Mouse (Mus musculus) mammary gland, adult 2 months (tissue): ENCODE results near the gene Mixl1. TPM values are rescaled to one million over a fixed set of nuclear protein-coding genes. Genes with fewer than 3 reads are reported as not detected.

ENCODE experiments used
- polyA plus RNA-seq: library from polyadenylated mRNA; depleted of rRNA; stranded (reverse); fragments of >200 nt; gene quantifications from 2 replicates; pipeline ENCODE4 v1.2.3, GENCODE M21; 2012; ENCODE audit warnings: low replicate concordance; rRNA removed

Mixl1 gene
- not detected in 2 replicates for polyA plus RNA-seq

GRCm38 (mm10) chr1:180696626-180697352, at the start of gene Mixl1:
Mixl1 (minus strand) TSS chr1:180697034.

DNA sequence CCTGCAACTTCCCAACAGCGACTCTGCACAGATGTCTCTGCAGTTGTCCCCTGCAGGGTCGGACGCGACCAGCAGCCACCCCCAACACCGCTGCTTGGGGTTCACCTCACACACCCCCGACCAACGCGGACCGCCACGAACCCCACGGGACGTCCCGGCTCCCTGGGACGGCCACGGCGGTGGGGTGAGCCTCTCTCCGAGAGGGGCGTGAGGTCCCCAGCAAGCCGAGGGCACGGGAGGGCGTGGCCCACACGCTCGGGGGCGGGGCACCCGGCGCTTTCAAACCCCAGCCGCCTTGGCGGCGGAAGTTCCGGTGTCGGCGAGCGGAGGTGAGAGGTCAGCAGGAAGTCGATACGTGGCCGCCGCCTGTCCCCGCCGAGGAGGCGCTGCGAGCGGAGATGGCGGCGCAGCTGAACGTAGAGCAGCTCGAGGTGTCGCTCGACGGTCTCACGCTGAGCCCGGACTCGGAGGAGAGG, 28.9 kb upstream of the Mixl1 start, which contains the start of gene Acbd3:
Gene Acbd3 (plus strand): TSS at position 340 of the 476 bp plus-strand sequence.

Other genes with a start within 250 kb of the Mixl1 start
- 0.93 and 3.6 TPM in 2 replicates for gene Stum, start 213.5 kb downstream of the Mixl1 start, polyA plus RNA-seq
- gene Parp1, start 128.1 kb downstream of the Mixl1 start, polyA plus RNA-seq: 25.4 and 26.0 TPM in 2 replicates
- gene Lin9, start 55.9 kb downstream of the Mixl1 start, polyA plus RNA-seq: 2.4 and 7.4 TPM in 2 replicates
- 9.9 and 14.9 TPM in 2 replicates for gene Acbd3, start 29.0 kb upstream of the Mixl1 start, polyA plus RNA-seq
- gene H3f3a, start 116.9 kb upstream of the Mixl1 start, polyA plus RNA-seq: 269 and 353 TPM in 2 replicates
- gene Sde2, start 154.1 kb upstream of the Mixl1 start, polyA plus RNA-seq: 6.9 and 13.5 TPM in 2 replicates
- gene Lefty2, start 196.1 kb upstream of the Mixl1 start, polyA plus RNA-seq: not detected in 2 replicates
- 29.1 and 61.5 TPM in 2 replicates for gene Pycr2, start 207.3 kb upstream of the Mixl1 start, polyA plus RNA-seq
- 5.2 and 15.7 TPM in 2 replicates for gene Lefty1, start 238.0 kb upstream of the Mixl1 start, polyA plus RNA-seq
- 49.6 and 58.5 TPM in 2 replicates for gene Tmem63a, start 245.3 kb upstream of the Mixl1 start, polyA plus RNA-seq